Mouse (Mus musculus): Measurements from ENCODE around the gene Tnrc6c.
A peak's percentile ranks its signal among the peaks of the same experiment; 100 is the strongest.

DNA sequence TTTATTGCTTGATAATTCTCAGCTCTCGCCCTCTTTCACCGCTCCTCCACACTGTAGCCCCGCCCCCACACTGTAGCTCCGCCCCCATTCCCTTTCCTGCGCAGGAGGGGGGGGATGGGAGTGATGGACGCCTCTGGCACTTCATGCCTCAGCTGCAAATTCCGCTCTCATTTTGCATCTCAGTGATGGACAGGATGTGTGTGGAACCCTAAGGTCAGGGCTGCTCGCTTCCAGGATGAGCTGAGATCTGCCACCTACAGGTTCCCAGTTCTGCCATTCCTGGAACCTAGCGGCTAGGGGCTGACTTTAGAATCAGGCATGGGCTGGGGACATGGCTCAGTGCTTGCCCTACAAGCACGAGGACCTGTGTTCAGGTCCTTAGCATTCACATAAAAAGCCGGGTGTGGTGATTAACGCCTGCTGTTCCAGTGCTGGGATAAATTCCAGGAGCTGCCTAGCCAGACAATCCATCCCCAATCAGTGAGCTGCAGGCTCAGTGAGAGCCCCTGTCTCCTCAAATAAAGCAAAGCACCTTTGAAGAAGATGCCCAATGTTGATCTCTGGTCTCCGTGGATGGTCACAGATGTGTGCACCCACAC lies 47.4 kb upstream of the Tnrc6c start:
- no peak for TF ChIP-seq POLR2A (IDR thresholded peaks at IDR 0.05; ENCODE audit: borderline replicate concordance, insufficient read depth, low read length)
- TF ChIP-seq CTCF (IDR thresholded peaks at IDR 0.05; ENCODE audit: borderline replicate concordance, insufficient read depth, low read depth, low read length) = peak; percentile 6; the same call in 1 of the 2 replicates
